Mouse (Mus musculus) C2C12 (cell line): ENCODE data around the gene Krt13.

Experiments
- CEBPB ChIP-seq: IDR thresholded peaks from one replicate; pipeline ENCODE4 v1.6.1; 2011; ENCODE audit warnings: low read depth, mild to moderate bottlenecking, control low read depth, moderate library complexity
- CTCF ChIP-seq: IDR thresholded peaks from one replicate; pipeline ENCODE4 v1.5.1; 2011; ENCODE audit not compliant: control insufficient read depth, insufficient read depth, insufficient read length
- MAX ChIP-seq: IDR thresholded peaks from one replicate; pipeline ENCODE4 v1.6.1; 2011; ENCODE audit warnings: mild to moderate bottlenecking, control low read depth
- MYOD1 ChIP-seq: IDR thresholded peaks from one replicate; pipeline ENCODE4 v1.6.1; 2011; ENCODE audit warnings: low read depth; ENCODE audit not compliant: control insufficient read depth, insufficient read length

DNA sequence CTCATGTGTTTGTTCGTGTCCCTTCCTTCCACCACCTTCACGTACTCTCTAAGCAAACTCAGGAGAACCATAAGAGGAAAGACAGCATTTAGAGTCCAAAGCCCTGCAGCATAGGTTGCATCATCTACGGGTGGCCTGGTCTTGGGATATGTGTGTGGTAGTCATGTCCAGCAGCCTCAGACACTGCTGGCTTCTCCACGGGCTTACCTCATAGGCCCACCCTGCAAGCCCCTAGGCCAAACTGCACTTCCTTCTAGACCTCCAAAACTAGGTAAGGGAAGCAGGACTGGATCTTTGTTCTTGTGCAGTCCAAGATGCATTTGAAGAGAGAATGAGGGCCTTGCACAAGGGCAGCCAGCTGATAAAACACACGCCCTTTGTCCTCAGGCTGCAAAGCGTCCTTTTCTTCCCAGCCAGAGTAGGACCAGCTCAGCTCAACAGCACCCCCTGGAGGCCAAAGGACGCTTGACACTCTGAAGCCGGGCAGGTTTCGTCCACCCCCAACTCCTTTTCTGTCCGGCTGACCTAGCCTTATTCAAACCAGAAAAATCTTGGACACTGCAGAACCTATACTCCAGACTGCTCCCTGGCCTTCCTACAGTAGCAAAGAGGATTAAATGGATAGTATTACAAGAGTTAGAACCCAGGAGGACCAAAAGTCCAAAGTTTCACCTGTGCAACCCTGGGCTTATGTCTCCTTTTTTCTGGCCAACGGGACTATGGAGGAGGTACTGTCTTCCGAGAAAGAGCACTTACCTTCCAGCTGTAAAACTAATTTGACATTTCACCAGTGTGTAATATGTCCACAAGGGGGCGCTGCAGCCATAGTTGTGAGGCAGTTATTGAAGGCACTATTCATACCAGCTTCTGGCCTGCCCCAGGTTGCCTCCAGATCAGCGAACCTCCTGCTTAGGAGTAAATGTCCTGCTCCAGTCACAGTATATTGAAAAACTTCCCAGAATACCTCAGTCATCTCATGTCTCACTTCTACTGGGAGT is 47.7 kb upstream of the Krt13 start:
- peak; percentile 88 for TF ChIP-seq CTCF
- TF ChIP-seq MAX = no peak
- no peak for TF ChIP-seq MYOD1
- no peak for TF ChIP-seq CEBPB
